Mouse (Mus musculus): Measurements from ENCODE around the gene Ercc8.

DNA sequence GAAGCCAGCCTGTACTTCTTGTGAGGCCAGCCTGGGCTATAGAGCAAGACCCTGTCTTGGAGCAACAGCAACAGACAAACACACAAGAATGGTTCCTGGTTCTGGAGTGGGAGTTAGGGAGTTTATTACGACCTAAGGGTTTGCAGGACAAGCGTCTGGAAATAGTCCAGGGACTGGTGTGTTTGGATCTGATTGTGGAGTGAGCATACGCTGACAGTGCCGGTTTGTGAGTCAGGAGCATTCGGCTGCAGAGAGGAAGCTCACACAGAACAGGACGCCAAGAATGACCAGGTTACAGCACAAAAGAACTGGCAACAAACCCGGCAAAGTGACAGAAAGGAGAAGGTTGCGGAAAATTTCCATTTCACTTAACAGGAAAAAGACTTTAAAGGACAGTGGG, 12.0 kb downstream of the Ercc8 start:
- TF ChIP-seq CTCF (IDR thresholded peaks at IDR 0.05) (no peak), EP300 (IDR thresholded peaks at IDR 0.05; ENCODE audit: insufficient read depth, low read depth, low read length) (no peak)

Measured in heart, adult 2 months (tissue).